Mouse (Mus musculus) Muller cell, postnatal 12 days (primary cell): ENCODE data around the gene Ccdc162.

ENCODE experiments used
- DNase-seq: peaks from one replicate; pipeline ENCODE4 v3.0.0-alpha.2; 2015; ENCODE audit errors: inconsistent ontology term

Gene Ccdc162

GRCm38 (mm10) chr10:41538986-41539385 lies 177.4 kb downstream of the Ccdc162 start:
- no peak for DNase-seq

- no peak for DNase-seq
Observed at GRCm38 (mm10) chr10:41537983-41538330, 178.5 kb downstream of the Ccdc162 start.

GRCm38 (mm10) chr10:41537226-41537982 lies 179.0 kb downstream of the Ccdc162 start:
- no peak for DNase-seq

GRCm38 (mm10) chr10:41536714-41537113 lies 179.7 kb downstream of the Ccdc162 start:
- no peak for DNase-seq

DNA sequence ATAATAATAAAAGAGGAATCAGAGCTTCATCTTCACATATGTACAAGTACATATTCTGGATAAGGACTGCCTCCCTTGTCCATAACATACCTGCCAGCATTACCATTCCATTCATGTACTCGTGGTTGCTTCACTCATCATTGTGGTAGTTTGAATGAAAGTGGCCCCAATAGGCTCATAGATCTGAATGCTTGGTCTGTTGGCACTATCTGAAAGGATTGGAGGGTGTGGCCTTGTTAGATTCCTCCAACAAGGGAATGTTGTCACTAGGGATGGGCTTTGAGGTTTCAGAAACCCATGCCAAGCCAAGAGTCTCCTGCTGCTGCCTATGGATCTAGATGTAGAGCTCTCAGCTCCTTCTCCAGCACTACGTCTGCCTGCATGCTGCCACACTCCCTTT lies 180.4 kb downstream of the Ccdc162 start:
- DNase-seq, result no peak

GRCm38 (mm10) chr10:41529972-41530371 lies 186.5 kb downstream of the Ccdc162 start:
- DNase-seq, result no peak

- no peak for DNase-seq
Observed at GRCm38 (mm10) chr10:41525696-41526095, 190.7 kb downstream of the Ccdc162 start.

- DNase-seq, result no peak
Observed at GRCm38 (mm10) chr10:41523386-41523785, 193.0 kb downstream of the Ccdc162 start.

DNA sequence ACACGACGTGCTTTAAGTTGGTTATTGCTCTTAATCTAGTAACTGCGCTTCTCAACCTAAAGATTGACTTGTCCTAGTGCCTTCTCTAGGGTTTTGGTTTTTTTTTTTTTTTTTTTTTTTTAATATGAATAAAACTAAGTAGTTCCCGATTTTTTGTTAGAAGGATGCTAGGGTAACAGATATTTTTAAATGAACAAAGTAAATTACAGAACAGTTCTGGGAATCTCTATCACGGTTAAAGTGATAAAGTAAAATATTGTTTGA lies 196.1 kb downstream of the Ccdc162 start:
- DNase-seq, result no peak

GRCm38 (mm10) chr10:41519640-41520409 lies 196.6 kb downstream of the Ccdc162 start:
- peak; percentile 73 for DNase-seq

GRCm38 (mm10) chr10:41518981-41519618 lies 197.3 kb downstream of the Ccdc162 start, which contains the start of gene Cd164:
TSS of gene Cd164 (plus strand) at chr10:41519414.
- peak; percentile 98 for DNase-seq

DNA sequence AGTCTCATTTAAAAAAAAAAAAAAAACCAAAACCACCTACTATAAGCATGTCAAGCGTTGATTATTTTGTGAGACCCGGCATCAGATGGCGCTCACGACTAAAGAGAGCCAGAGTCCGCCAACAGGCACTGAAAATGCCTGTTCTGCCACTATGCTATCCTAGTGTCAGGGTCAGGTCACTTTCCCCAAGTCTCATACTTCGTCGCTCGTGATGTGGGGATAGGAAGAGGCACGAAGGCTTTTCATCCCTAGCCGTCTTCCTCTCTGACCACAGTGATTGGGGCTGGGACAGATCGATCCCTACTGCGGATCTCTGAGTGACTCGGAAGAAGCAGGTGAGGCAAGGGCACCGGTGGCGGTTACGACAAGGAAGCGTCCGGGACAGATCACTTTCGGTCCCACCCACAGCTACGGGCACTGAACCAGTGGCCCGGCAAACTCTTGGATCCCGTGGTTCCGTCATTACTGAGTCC lies 197.9 kb downstream of the Ccdc162 start:
- DNase-seq, result peak; percentile 91

- DNase-seq, result no peak
Observed at GRCm38 (mm10) chr10:41514921-41515320, 201.5 kb downstream of the Ccdc162 start.

DNA sequence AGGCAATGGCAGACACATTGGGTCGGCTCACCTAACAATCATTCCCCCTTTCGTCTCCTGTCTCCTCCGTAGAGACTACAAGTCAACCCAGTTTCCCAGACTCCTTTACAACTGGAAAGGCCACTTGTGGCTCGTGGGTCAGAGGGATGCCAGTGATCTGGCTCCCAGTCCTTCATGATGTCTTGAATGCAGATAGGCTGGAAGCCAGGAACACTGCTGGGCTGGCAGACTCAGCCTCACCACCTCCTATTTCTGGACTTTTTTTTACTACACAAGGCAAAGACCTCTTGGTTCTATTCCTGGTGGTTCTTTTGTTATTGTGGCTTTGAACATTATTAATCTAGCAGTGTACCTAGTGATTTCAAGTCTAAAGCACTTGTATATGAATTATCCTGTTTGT lies 202.1 kb downstream of the Ccdc162 start:
- no peak for DNase-seq

GRCm38 (mm10) chr10:41509160-41509559 lies 207.3 kb downstream of the Ccdc162 start:
- no peak for DNase-seq

GRCm38 (mm10) chr10:41505446-41505845 lies 211.0 kb downstream of the Ccdc162 start:
- DNase-seq, result peak; percentile 75

DNA sequence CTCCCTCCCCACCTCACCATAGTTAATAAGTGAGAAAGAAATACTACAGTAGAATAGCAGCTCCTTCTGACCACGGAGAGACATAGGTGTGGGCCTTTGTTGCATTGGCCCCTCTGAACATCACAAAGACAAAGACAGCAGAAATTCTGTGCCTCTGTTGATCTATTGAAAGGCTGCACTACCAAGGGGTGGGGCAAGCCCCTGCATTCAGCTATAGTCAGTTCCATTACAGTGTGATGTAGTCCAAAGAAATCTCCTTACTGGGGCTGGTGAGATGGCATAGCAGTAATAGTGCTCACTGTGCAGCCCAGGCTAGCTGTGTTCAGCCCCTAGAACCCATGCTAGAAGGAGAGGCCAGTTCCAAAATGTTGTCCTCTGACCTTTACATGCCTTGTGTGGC lies 211.4 kb downstream of the Ccdc162 start:
- peak; percentile 9 for DNase-seq

DNA sequence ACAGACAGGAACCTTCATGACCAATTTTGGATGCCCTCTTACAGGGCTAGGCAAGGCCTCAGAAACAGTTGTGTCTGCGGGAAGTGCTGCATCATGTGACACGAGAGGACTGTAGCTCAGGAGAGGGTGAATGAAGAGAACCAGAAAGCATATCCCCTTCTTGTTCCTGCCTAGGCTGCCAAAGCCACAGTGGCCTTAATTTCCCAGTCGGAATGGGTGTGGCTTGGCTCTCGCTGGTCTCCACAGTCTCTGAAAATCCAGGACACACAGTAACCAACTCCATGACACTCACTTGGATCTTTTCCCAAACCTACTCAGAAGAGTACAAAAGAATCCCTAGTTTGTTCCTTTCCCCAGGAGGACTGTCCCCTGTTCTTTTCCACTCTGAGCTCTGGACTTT lies 215.5 kb downstream of the Ccdc162 start:
- peak; percentile 84 for DNase-seq

- DNase-seq, result peak; percentile 23
Observed at GRCm38 (mm10) chr10:41491111-41491510, 225.3 kb downstream of the Ccdc162 start.

DNA sequence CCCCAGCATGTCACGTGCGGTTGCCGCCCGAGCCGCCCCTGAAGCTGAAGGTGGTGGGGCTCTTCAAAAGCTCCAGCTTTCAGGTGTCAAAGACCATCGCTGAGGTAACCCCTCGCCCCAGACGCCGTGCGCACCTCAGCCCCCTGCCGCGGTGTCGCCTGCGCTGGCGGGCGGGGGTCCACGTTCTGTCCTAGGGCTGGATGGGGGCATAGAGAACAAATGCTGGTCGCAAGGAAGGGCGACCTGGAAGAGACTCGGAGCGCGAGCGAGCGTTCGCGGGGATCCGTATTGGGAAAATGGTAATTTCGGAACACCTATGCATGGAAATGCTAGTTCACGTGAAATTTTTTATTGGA lies 225.9 kb downstream of the Ccdc162 start:
- no peak for DNase-seq

- peak; percentile 97 for DNase-seq
Observed at GRCm38 (mm10) chr10:41489708-41490517, 226.5 kb downstream of the Ccdc162 start, which contains the start of the genes Smpd2 and Ppil6. TSS of gene Smpd2 (minus strand) at chr10:41490369. TSS of gene Ppil6 (plus strand) at chr10:41490439.

DNA sequence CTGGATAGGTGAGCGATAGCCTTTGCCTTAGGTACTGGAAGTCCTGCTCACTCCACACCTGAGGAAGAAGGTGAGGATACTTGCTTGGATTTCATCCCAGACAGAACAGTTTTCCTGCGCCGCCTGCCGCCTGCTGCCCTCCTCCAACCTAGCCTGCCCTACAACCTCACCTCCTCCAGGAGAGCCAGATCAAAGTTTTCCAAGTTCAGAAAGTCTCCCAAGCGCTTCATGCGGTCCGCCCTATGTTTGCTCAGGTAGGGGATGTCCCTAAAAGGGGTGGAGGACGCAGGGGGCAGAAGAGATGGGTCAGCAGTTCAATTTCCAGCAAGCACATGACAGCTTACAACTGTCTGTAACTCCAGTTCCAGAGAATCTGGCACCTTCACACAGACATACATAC lies 227.1 kb downstream of the Ccdc162 start:
- peak; percentile 24 for DNase-seq
